Mouse (Mus musculus): ENCODE results near the gene B4galt3. TPM values are rescaled to one million over a fixed set of nuclear protein-coding genes. Genes with fewer than 3 reads are reported as not detected.

B4galt3 gene
- polyA plus RNA-seq, 1 experiment from 2014 or later = 72.3 TPM

- DNase-seq (ENCODE audit: low spot score) (peak; percentile 99), ATAC-seq (replicated peaks; ENCODE audit: low FRiP score) (peak; percentile 91)
- peak overlapping the region; percentile 81 for H3K4me3 ChIP-seq (ENCODE audit: low read depth, low read length)
- H3K36me3 ChIP-seq (ENCODE audit: control insufficient read depth, insufficient read depth, low read length) = no peaks in the 10 kb centered on the region; the same call in 1 of the 2 replicates
- peak overlapping the region; percentile 92 for H3K9ac ChIP-seq (ENCODE audit: low read length)
- peak overlapping the region; percentile 78 for H3K4me2 ChIP-seq (ENCODE audit: low read depth, low read length, severe bottlenecking)
- no peaks in the 10 kb centered on the region for H3K27me3 ChIP-seq (ENCODE audit: control insufficient read depth, insufficient read depth, low read length)
- peaks cover 25% of the 10 kb centered on the region for H3K4me1 ChIP-seq (replicated peaks; ENCODE audit: control insufficient read depth, insufficient read depth, low read length)
- H3K27ac ChIP-seq (ENCODE audit: low read depth, low read length) = peak overlapping the region; percentile 63
- H3K9me3 ChIP-seq (ENCODE audit: control insufficient read depth, low read length) = no peaks in the 10 kb centered on the region
- WGBS = under 1% methylated on average over 41 of the region's 41 CpGs
Measured at GRCm38 (mm10) chr1:171246709-171247452, 23.2 kb upstream of the B4galt3 start.

- ATAC-seq (replicated peaks; ENCODE audit: low FRiP score) (peak; percentile 11), DNase-seq (ENCODE audit: low spot score) (peak; percentile 57)
- no peaks in the 10 kb centered on the region for H3K9me3 ChIP-seq (ENCODE audit: control insufficient read depth, low read length)
- H3K4me3 ChIP-seq (ENCODE audit: low read depth, low read length) = peak overlapping the region; percentile 81
- peak overlapping the region; percentile 92 for H3K9ac ChIP-seq (ENCODE audit: low read length)
- peak overlapping the region; percentile 63 for H3K27ac ChIP-seq (ENCODE audit: low read depth, low read length)
- no peaks in the 10 kb centered on the region for H3K27me3 ChIP-seq (ENCODE audit: control insufficient read depth, insufficient read depth, low read length)
- H3K4me2 ChIP-seq (ENCODE audit: low read depth, low read length, severe bottlenecking) = peak overlapping the region; percentile 50
- WGBS = 16% methylated on average over 13 of the region's 13 CpGs
- peaks cover 30% of the 10 kb centered on the region for H3K4me1 ChIP-seq (replicated peaks; ENCODE audit: control insufficient read depth, insufficient read depth, low read length)
- H3K36me3 ChIP-seq (ENCODE audit: control insufficient read depth, insufficient read depth, low read length) = no peaks in the 10 kb centered on the region; the same call in 1 of the 2 replicates
Measured at GRCm38 (mm10) chr1:171247453-171247841, 22.7 kb upstream of the B4galt3 start.

- H3K4me1 ChIP-seq (replicated peaks; ENCODE audit: control insufficient read depth, insufficient read depth, low read length) = peaks cover 32% of the 10 kb centered on the region
- no peaks in the 10 kb centered on the region for H3K27me3 ChIP-seq (ENCODE audit: control insufficient read depth, insufficient read depth, low read length)
- H3K9ac ChIP-seq (ENCODE audit: low read length) = peak overlapping the region; percentile 8; the same call in 1 of the 2 replicates
- H3K36me3 ChIP-seq (ENCODE audit: control insufficient read depth, insufficient read depth, low read length) = no peaks in the 10 kb centered on the region
- WGBS = 28% methylated on average over 4 of the region's 4 CpGs
- ATAC-seq (replicated peaks; ENCODE audit: low FRiP score) (no peak), DNase-seq (ENCODE audit: low spot score) (no peak)
- peak overlapping the region; percentile 50 for H3K4me2 ChIP-seq (ENCODE audit: low read depth, low read length, severe bottlenecking)
- peak overlapping the region; percentile 63 for H3K27ac ChIP-seq (ENCODE audit: low read depth, low read length)
- no peak overlapping the region for H3K4me3 ChIP-seq (ENCODE audit: low read depth, low read length)
- no peaks in the 10 kb centered on the region for H3K9me3 ChIP-seq (ENCODE audit: control insufficient read depth, low read length)
Measured at GRCm38 (mm10) chr1:171247916-171248315, 22.2 kb upstream of the B4galt3 start.

GRCm38 (mm10) chr1:171248386-171249226 is 21.5 kb upstream of the B4galt3 start:
- Histone ChIP-seq H3K9me3 (ENCODE audit: control insufficient read depth, low read length) (no peaks in the 10 kb centered on the region), H3K27me3 (ENCODE audit: control insufficient read depth, insufficient read depth, low read length) (no peaks in the 10 kb centered on the region), H3K9ac (ENCODE audit: low read length) (no peak overlapping the region; the same call in 1 of the 2 replicates), H3K27ac (ENCODE audit: low read depth, low read length) (0 out of 2 replicates have a peak overlapping the region, but pooled peaks have one; percentile 37), H3K36me3 (ENCODE audit: control insufficient read depth, insufficient read depth, low read length) (no peaks in the 10 kb centered on the region), H3K4me3 (ENCODE audit: low read depth, low read length) (no peak overlapping the region), H3K4me2 (ENCODE audit: low read depth, low read length, severe bottlenecking) (no peak overlapping the region; the same call in 1 of the 2 replicates), H3K4me1 (replicated peaks; ENCODE audit: control insufficient read depth, insufficient read depth, low read length) (peaks cover 32% of the 10 kb centered on the region)
- ATAC-seq (replicated peaks; ENCODE audit: low FRiP score) (no peak), DNase-seq (ENCODE audit: low spot score) (no peak)
- 42% methylated on average over 3 of the region's 3 CpGs for WGBS

- no peaks in the 10 kb centered on the region for H3K9me3 ChIP-seq (ENCODE audit: control insufficient read depth, low read length)
- H3K9ac ChIP-seq (ENCODE audit: low read length) = peak within 1 kb of the TSS; percentile 30
- DNase-seq (ENCODE audit: low spot score) (peak; percentile 65), ATAC-seq (replicated peaks; ENCODE audit: low FRiP score) (no peak)
- H3K36me3 ChIP-seq (ENCODE audit: control insufficient read depth, insufficient read depth, low read length) = no peaks in the 10 kb centered on the region
- peak within 1 kb of the TSS; percentile 47 for H3K4me2 ChIP-seq (ENCODE audit: low read depth, low read length, severe bottlenecking)
- WGBS = 6% methylated on average over 4 of the region's 5 CpGs
- peak within 1 kb of the TSS; percentile 20 for H3K4me3 ChIP-seq (ENCODE audit: low read depth, low read length)
- H3K4me1 ChIP-seq (replicated peaks; ENCODE audit: control insufficient read depth, insufficient read depth, low read length) = peaks cover 32% of the 10 kb centered on the region
- H3K27ac ChIP-seq (ENCODE audit: low read depth, low read length) = no peak within 1 kb of the TSS
- H3K27me3 ChIP-seq (ENCODE audit: control insufficient read depth, insufficient read depth, low read length) = no peaks in the 10 kb centered on the region
Measured at GRCm38 (mm10) chr1:171249913-171250600, 20.1 kb upstream of the B4galt3 start, which contains the start of gene Adamts4. TSS of gene Adamts4 (plus strand) at chr1:171250421.

GRCm38 (mm10) chr1:171250680-171251593 is 19.2 kb upstream of the B4galt3 start, which contains the start of gene Ndufs2:
TSS of gene Ndufs2 (minus strand) at chr1:171251388.
- Histone ChIP-seq H3K4me1 (replicated peaks; ENCODE audit: control insufficient read depth, insufficient read depth, low read length) (peaks cover 29% of the 10 kb centered on the region), H3K9ac (ENCODE audit: low read length) (peak within 1 kb of the TSS; percentile 30), H3K4me2 (ENCODE audit: low read depth, low read length, severe bottlenecking) (peak within 1 kb of the TSS; percentile 47), H3K27me3 (ENCODE audit: control insufficient read depth, insufficient read depth, low read length) (no peaks in the 10 kb centered on the region), H3K9me3 (ENCODE audit: control insufficient read depth, low read length) (no peaks in the 10 kb centered on the region), H3K4me3 (ENCODE audit: low read depth, low read length) (peak within 1 kb of the TSS; percentile 20), H3K36me3 (ENCODE audit: control insufficient read depth, insufficient read depth, low read length) (no peaks in the 10 kb centered on the region), H3K27ac (ENCODE audit: low read depth, low read length) (no peak within 1 kb of the TSS)
- ATAC-seq (replicated peaks; ENCODE audit: low FRiP score) (no peak), DNase-seq (ENCODE audit: low spot score) (peak; percentile 65)
- WGBS = 15% methylated on average over 26 of the region's 26 CpGs

GRCm38 (mm10) chr1:171251594-171252324 is 18.4 kb upstream of the B4galt3 start:
- Histone ChIP-seq H3K9ac (ENCODE audit: low read length) (peak overlapping the region; percentile 30), H3K4me2 (ENCODE audit: low read depth, low read length, severe bottlenecking) (peak overlapping the region; percentile 47), H3K4me1 (replicated peaks; ENCODE audit: control insufficient read depth, insufficient read depth, low read length) (peaks cover 28% of the 10 kb centered on the region), H3K27me3 (ENCODE audit: control insufficient read depth, insufficient read depth, low read length) (no peaks in the 10 kb centered on the region), H3K4me3 (ENCODE audit: low read depth, low read length) (peak overlapping the region; percentile 20; the same call in 1 of the 2 replicates), H3K9me3 (ENCODE audit: control insufficient read depth, low read length) (no peaks in the 10 kb centered on the region), H3K27ac (ENCODE audit: low read depth, low read length) (no peak overlapping the region), H3K36me3 (ENCODE audit: control insufficient read depth, insufficient read depth, low read length) (no peaks in the 10 kb centered on the region; the same call in 1 of the 2 replicates)
- ATAC-seq (replicated peaks; ENCODE audit: low FRiP score) (no peak), DNase-seq (ENCODE audit: low spot score) (peak; percentile 65)
- WGBS = 6% methylated on average over 13 of the region's 13 CpGs
